Mouse (Mus musculus): Measurements from ENCODE around the gene Gm38431. TPM values are rescaled to one million over a fixed set of nuclear protein-coding genes. Genes with fewer than 3 reads are reported as not detected.

Gm38431 gene
- polyA plus RNA-seq, 1 experiment from 2014 or later, result 3.0 TPM

GRCm38 (mm10) chr9:21039779-21040178 is 52.0 kb downstream of the Gm38431 start:
- TF ChIP-seq CTCF (IDR thresholded peaks at IDR 0.05; ENCODE audit: low read depth), result no peak
- DNase-seq (no peak), ATAC-seq (ENCODE audit: insufficient read depth) (no peak)
- Histone ChIP-seq H3K4me2 (no peak overlapping the region), H3K9ac (no peak overlapping the region), H3K27ac (ENCODE audit: low read depth) (no peak overlapping the region), H3K36me3 (ENCODE audit: insufficient read depth) (no peaks in the 10 kb centered on the region), H3K27me3 (ENCODE audit: insufficient read depth, low read length) (peaks cover 44% of the 10 kb centered on the region), H3K4me3 (ENCODE audit: low read depth, low read length) (no peak overlapping the region), H3K9me3 (ENCODE audit: low read depth, low read length) (no peaks in the 10 kb centered on the region), H3K4me1 (ENCODE audit: insufficient read depth) (peaks cover 6% of the 10 kb centered on the region)
- WGBS, result 75% methylated on average over 3 of the region's 3 CpGs

GRCm38 (mm10) chr9:21037481-21037891 is 54.3 kb downstream of the Gm38431 start:
- ATAC-seq (ENCODE audit: insufficient read depth) (peak; percentile 29; the same call in 1 of the 2 replicates), DNase-seq (peak; percentile 74)
- Histone ChIP-seq H3K36me3 (ENCODE audit: insufficient read depth) (no peaks in the 10 kb centered on the region), H3K4me3 (ENCODE audit: low read depth, low read length) (peak overlapping the region; percentile 32), H3K4me2 (peak overlapping the region; percentile 68), H3K9me3 (ENCODE audit: low read depth, low read length) (no peaks in the 10 kb centered on the region), H3K9ac (peak overlapping the region; percentile 27; the same call in 1 of the 2 replicates), H3K27me3 (ENCODE audit: insufficient read depth, low read length) (peaks cover 66% of the 10 kb centered on the region), H3K4me1 (ENCODE audit: insufficient read depth) (peaks cover 6% of the 10 kb centered on the region), H3K27ac (ENCODE audit: low read depth) (no peak overlapping the region)
- no peak for TF ChIP-seq CTCF (IDR thresholded peaks at IDR 0.05; ENCODE audit: low read depth)
- WGBS, result 2% methylated on average over 31 of the region's 31 CpGs

GRCm38 (mm10) chr9:21036666-21037065 is 55.1 kb downstream of the Gm38431 start:
- Histone ChIP-seq H3K27me3 (ENCODE audit: insufficient read depth, low read length) (peaks cover 74% of the 10 kb centered on the region), H3K9ac (no peak overlapping the region), H3K4me2 (0 out of 2 replicates have a peak overlapping the region, but pooled peaks have one; percentile 16), H3K9me3 (ENCODE audit: low read depth, low read length) (no peaks in the 10 kb centered on the region), H3K27ac (ENCODE audit: low read depth) (no peak overlapping the region), H3K4me3 (ENCODE audit: low read depth, low read length) (peak overlapping the region; percentile 32; the same call in 1 of the 2 replicates), H3K36me3 (ENCODE audit: insufficient read depth) (no peaks in the 10 kb centered on the region), H3K4me1 (ENCODE audit: insufficient read depth) (peaks cover 11% of the 10 kb centered on the region)
- ATAC-seq (ENCODE audit: insufficient read depth), result no peak
- no peak for DNase-seq
- WGBS, result 4% methylated on average over 22 of the region's 22 CpGs
- no peak for TF ChIP-seq CTCF (IDR thresholded peaks at IDR 0.05; ENCODE audit: low read depth)

- H3K4me3 ChIP-seq (ENCODE audit: low read depth, low read length), result no peak overlapping the region
- no peaks in the 10 kb centered on the region for H3K36me3 ChIP-seq (ENCODE audit: insufficient read depth)
- no peak for DNase-seq
- peaks cover 76% of the 10 kb centered on the region for H3K27me3 ChIP-seq (ENCODE audit: insufficient read depth, low read length)
- no peaks in the 10 kb centered on the region for H3K9me3 ChIP-seq (ENCODE audit: low read depth, low read length)
- H3K27ac ChIP-seq (ENCODE audit: low read depth), result no peak overlapping the region
- no peak for ATAC-seq (ENCODE audit: insufficient read depth)
- no peak for TF ChIP-seq CTCF (IDR thresholded peaks at IDR 0.05; ENCODE audit: low read depth)
- WGBS, result 9% methylated on average over 20 of the region's 20 CpGs
- H3K9ac ChIP-seq, result no peak overlapping the region
- no peak overlapping the region for H3K4me2 ChIP-seq
- H3K4me1 ChIP-seq (ENCODE audit: insufficient read depth), result peaks cover 16% of the 10 kb centered on the region
Observed at GRCm38 (mm10) chr9:21036161-21036560, 55.6 kb downstream of the Gm38431 start.

- no peak overlapping the region for H3K4me2 ChIP-seq
- H3K9me3 ChIP-seq (ENCODE audit: low read depth, low read length), result no peaks in the 10 kb centered on the region
- H3K27me3 ChIP-seq (ENCODE audit: insufficient read depth, low read length), result peaks cover 76% of the 10 kb centered on the region
- 27% methylated on average over 9 of the region's 9 CpGs for WGBS
- no peak for ATAC-seq (ENCODE audit: insufficient read depth)
- H3K4me3 ChIP-seq (ENCODE audit: low read depth, low read length), result no peak overlapping the region
- no peak overlapping the region for H3K9ac ChIP-seq
- no peak for TF ChIP-seq CTCF (IDR thresholded peaks at IDR 0.05; ENCODE audit: low read depth)
- no peak for DNase-seq
- no peaks in the 10 kb centered on the region for H3K36me3 ChIP-seq (ENCODE audit: insufficient read depth)
- peaks cover 18% of the 10 kb centered on the region for H3K4me1 ChIP-seq (ENCODE audit: insufficient read depth)
- H3K27ac ChIP-seq (ENCODE audit: low read depth), result no peak overlapping the region
Observed at GRCm38 (mm10) chr9:21035586-21035985, 56.2 kb downstream of the Gm38431 start.

- H3K9me3 ChIP-seq (ENCODE audit: low read depth, low read length), result no peaks in the 10 kb centered on the region
- no peak overlapping the region for H3K4me2 ChIP-seq
- no peak overlapping the region for H3K27ac ChIP-seq (ENCODE audit: low read depth)
- H3K4me1 ChIP-seq (ENCODE audit: insufficient read depth), result peaks cover 24% of the 10 kb centered on the region
- ATAC-seq (ENCODE audit: insufficient read depth) (no peak), DNase-seq (no peak)
- H3K27me3 ChIP-seq (ENCODE audit: insufficient read depth, low read length), result peaks cover 82% of the 10 kb centered on the region
- 5% methylated on average over 17 of the region's 17 CpGs for WGBS
- no peak overlapping the region for H3K4me3 ChIP-seq (ENCODE audit: low read depth, low read length)
- TF ChIP-seq CTCF (IDR thresholded peaks at IDR 0.05; ENCODE audit: low read depth), result no peak; the same call in 1 of the 2 replicates
- no peaks in the 10 kb centered on the region for H3K36me3 ChIP-seq (ENCODE audit: insufficient read depth)
- H3K9ac ChIP-seq, result no peak overlapping the region
Observed at GRCm38 (mm10) chr9:21034481-21035085, 57.2 kb downstream of the Gm38431 start.

GRCm38 (mm10) chr9:21033136-21033535 is 58.7 kb downstream of the Gm38431 start:
- Histone ChIP-seq H3K4me3 (ENCODE audit: low read depth, low read length) (peak overlapping the region; percentile 52), H3K36me3 (ENCODE audit: insufficient read depth) (0 out of 2 replicates have a peak, but pooled peaks cover 2% of the 10 kb centered on the region), H3K9ac (peak overlapping the region; percentile 51), H3K4me1 (ENCODE audit: insufficient read depth) (peaks cover 29% of the 10 kb centered on the region), H3K4me2 (peak overlapping the region; percentile 95), H3K27ac (ENCODE audit: low read depth) (no peak overlapping the region), H3K27me3 (ENCODE audit: insufficient read depth, low read length) (peaks cover 76% of the 10 kb centered on the region), H3K9me3 (ENCODE audit: low read depth, low read length) (no peaks in the 10 kb centered on the region)
- WGBS, result under 1% methylated on average over 34 of the region's 34 CpGs
- DNase-seq (peak; percentile 96), ATAC-seq (ENCODE audit: insufficient read depth) (peak; percentile 56)
- TF ChIP-seq CTCF (IDR thresholded peaks at IDR 0.05; ENCODE audit: low read depth), result no peak

Data from lung, embryonic 14.5 days (tissue).